ENCODE assay signal across 21 mouse cellular contexts in genomic region chr7:73508688-73509087, GRCm38 (mm10).
"Had no signal": no experiment of that assay in that cellular context is flagged by ENCODE, and none has a peak within 500 bp of the region (broad histone marks: within the 10 kb centered on the region; RNA-seq: fewer than 3 reads in every experiment).

No protein-coding gene starts in this region.

- H3K4me3 ChIP-seq: kidney, embryonic 15.5 days; limb, embryonic 12.5 days; limb, embryonic 15.5 days; midbrain, embryonic 12.5 days; midbrain, embryonic 15.5 days; neural tube, embryonic 12.5 days; neural tube, embryonic 15.5 days; stomach, embryonic 15.5 days had no signal

- DNase-seq: kidney, postnatal 14 days; kidney, postnatal 4 days; left cerebral cortex, postnatal 4 days; liver, postnatal 0 days; lung, embryonic 14.5 days; right cerebral cortex, adult 18-20 months; right cerebral cortex, postnatal 25 days; spleen, adult 18-20 months; thymus, postnatal 25 days had no signal

- H3K9me3 ChIP-seq: kidney, embryonic 15.5 days; limb, embryonic 12.5 days; limb, embryonic 15.5 days; midbrain, embryonic 12.5 days; midbrain, embryonic 15.5 days; neural tube, embryonic 12.5 days; neural tube, embryonic 15.5 days; stomach, embryonic 15.5 days had no signal

- H3K27me3 ChIP-seq: kidney, embryonic 15.5 days; limb, embryonic 12.5 days; limb, embryonic 15.5 days; midbrain, embryonic 12.5 days; midbrain, embryonic 15.5 days; neural tube, embryonic 12.5 days; neural tube, embryonic 15.5 days; stomach, embryonic 15.5 days had no signal

- H3K4me1 ChIP-seq: kidney, embryonic 15.5 days; limb, embryonic 12.5 days; limb, embryonic 15.5 days; midbrain, embryonic 12.5 days; midbrain, embryonic 15.5 days; neural tube, embryonic 12.5 days; neural tube, embryonic 15.5 days; stomach, embryonic 15.5 days had no signal

- ATAC-seq: liver, postnatal 0 days; lung, postnatal 0 days; midbrain, embryonic 15.5 days had no signal

- H3K4me2 ChIP-seq: kidney, embryonic 15.5 days; limb, embryonic 12.5 days; limb, embryonic 15.5 days; liver, embryonic 11.5 days; lung, embryonic 14.5 days; midbrain, embryonic 12.5 days; midbrain, embryonic 15.5 days; neural tube, embryonic 12.5 days; neural tube, embryonic 15.5 days; stomach, embryonic 15.5 days had no signal

- H3K27ac ChIP-seq: kidney, embryonic 15.5 days; limb, embryonic 12.5 days; limb, embryonic 15.5 days; liver, embryonic 14.5 days; macrophage; midbrain, embryonic 12.5 days; midbrain, embryonic 15.5 days; neural tube, embryonic 12.5 days; neural tube, embryonic 15.5 days; stomach, embryonic 15.5 days had no signal

- H3K9ac ChIP-seq: kidney, embryonic 15.5 days; limb, embryonic 12.5 days; limb, embryonic 15.5 days; liver, embryonic 14.5 days; liver, postnatal 0 days; lung, embryonic 14.5 days; midbrain, embryonic 12.5 days; midbrain, embryonic 15.5 days; neural tube, embryonic 12.5 days; neural tube, embryonic 15.5 days; stomach, embryonic 15.5 days had no signal
